Mouse (Mus musculus) neural tube, embryonic 11.5 days (tissue): ENCODE data around the gene Gprc5d. TPM values are rescaled to one million over a fixed set of nuclear protein-coding genes. Genes with fewer than 3 reads are reported as not detected.

Source experiments
- ATAC-seq: fragments of 200-750 bp; cut with Nextera tagmentation; 2 replicates; pipeline ENCODE4 v1.8.0; 2017; ENCODE audit warnings: moderate number of reproducible peaks, mild to moderate bottlenecking, moderate TSS enrichment, moderate library complexity; ENCODE audit not compliant: insufficient read depth, low FRiP score, low TSS enrichment
- DNase-seq: peaks from one replicate; pipeline ENCODE4 v3.0.0-alpha.2; 2015; ENCODE audit warnings: low spot score
- H3K27ac ChIP-seq: fragments of 300-500 bp; sonication (generic); 2 replicates; pipeline ENCODE4 v1.5.1; 2014; ENCODE audit warnings: low read depth, mild to moderate bottlenecking, low read length
- H3K27me3 ChIP-seq: fragments of 300-500 bp; sonication (generic); 2 replicates; pipeline ENCODE4 v1.6.1; 2014; ENCODE audit warnings: mild to moderate bottlenecking, low read length, mixed read lengths; ENCODE audit not compliant: control insufficient read depth, insufficient read depth
- H3K36me3 ChIP-seq: fragments of 300-500 bp; sonication (generic); 2 replicates; pipeline ENCODE4 v1.6.1; 2014; ENCODE audit warnings: mild to moderate bottlenecking, low read length, moderate library complexity, mixed read lengths; ENCODE audit not compliant: control insufficient read depth, insufficient read depth
- H3K4me1 ChIP-seq: fragments of 300-500 bp; sonication (generic); 2 replicates; pipeline ENCODE4 v1.6.1; 2014; ENCODE audit warnings: low read length, mixed read lengths; ENCODE audit not compliant: control insufficient read depth, insufficient read depth
- H3K4me2 ChIP-seq: fragments of 300-500 bp; sonication (generic); 2 replicates; pipeline ENCODE4 v1.6.1; 2014; ENCODE audit warnings: low read depth, mild to moderate bottlenecking, moderate library complexity
- H3K4me3 ChIP-seq: fragments of 300-500 bp; sonication (generic); 2 replicates; pipeline ENCODE4 v1.5.1; 2014; ENCODE audit warnings: low read depth, low read length
- H3K9ac ChIP-seq: fragments of 300-500 bp; sonication (generic); 2 replicates; pipeline ENCODE4 v1.6.1; 2014; ENCODE audit warnings: mild to moderate bottlenecking, low read length
- H3K9me3 ChIP-seq: fragments of 300-500 bp; sonication (generic); 2 replicates; pipeline ENCODE4 v1.6.1; 2016; ENCODE audit warnings: low read length; ENCODE audit not compliant: control insufficient read depth
- WGBS: fragments of 180-500 bp; shearing (Covaris S2); extraction: QIAGEN DNeasy Blood & Tissue Kit; methylation state at CpG from one replicate; pipeline ENCODE4 v1.1.7; 2014; 5-methylcytosine and 5-hydroxymethylcytosine counted together
- polyA plus RNA-seq: library from polyadenylated mRNA; unstranded; fragments of >200 nt; fragmentation: Nextera tagmentation; extraction: Ambion mirVana; gene quantifications from 2 replicates; pipeline ENCODE4 v1.2.1, GENCODE M21; 2014

Gene Gprc5d
- polyA plus RNA-seq, 1 experiment from 2014 or later, result not detected

DNA sequence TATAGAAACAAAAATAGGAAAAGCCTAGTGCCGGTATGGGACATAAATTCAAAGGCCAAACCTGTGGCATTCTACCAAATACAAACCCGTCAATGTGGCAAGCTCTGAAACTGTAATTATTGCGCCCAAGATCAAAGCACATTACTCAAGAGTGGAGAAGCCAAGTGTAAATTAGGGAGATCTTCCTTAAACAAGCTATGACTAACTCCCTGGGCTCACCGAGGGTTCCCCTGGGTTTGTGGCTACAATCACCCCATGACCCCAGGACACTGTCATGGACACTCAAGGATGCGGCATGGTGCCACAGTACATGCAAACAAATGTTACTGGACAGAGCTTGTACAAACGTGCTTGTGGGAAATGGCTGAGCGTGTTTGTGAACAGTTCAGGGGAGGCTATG is 15.0 kb upstream of the Gprc5d start:
- Histone ChIP-seq H3K4me1 (peaks cover 4% of the 10 kb centered on the region; the same call in 1 of the 2 replicates), H3K9ac (no peak overlapping the region), H3K9me3 (no peaks in the 10 kb centered on the region), H3K4me2 (no peak overlapping the region), H3K36me3 (no peaks in the 10 kb centered on the region), H3K27ac (no peak overlapping the region), H3K27me3 (no peaks in the 10 kb centered on the region), H3K4me3 (no peak overlapping the region)
- 83% methylated on average over 7 of the region's 7 CpGs for WGBS
- DNase-seq (no peak), ATAC-seq (no peak)

DNA sequence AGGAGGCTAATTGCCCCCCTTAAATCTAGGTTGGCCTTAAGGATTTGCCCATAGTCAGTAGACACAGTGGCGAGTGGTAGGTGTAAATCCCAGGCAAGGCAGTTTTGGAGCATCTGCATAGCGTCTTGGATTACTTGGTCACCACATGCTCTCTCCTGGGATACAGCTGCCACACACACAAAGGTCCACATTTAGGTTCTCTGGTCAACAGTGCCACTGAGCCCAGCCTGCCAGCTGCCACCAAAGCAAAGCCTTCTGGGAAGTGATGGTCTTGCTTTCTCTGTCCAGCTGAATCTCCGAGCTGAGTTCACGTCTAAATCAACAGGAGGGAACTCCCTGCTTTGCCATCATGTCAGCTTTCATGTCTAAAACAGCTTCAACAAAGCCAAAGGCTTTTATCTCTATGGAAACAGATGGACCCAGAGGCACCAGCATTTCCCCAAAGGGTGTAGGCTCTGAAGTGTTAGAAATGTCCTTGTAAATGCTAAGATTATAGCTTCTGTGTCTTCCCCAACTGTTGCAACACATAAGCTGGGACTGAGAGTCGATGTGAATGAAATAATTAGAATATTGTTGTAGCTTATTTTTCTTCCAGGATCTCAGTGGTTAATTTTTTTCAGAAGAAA is 6.8 kb upstream of the Gprc5d start:
- H3K4me1 ChIP-seq, result no peaks in the 10 kb centered on the region
- 56% methylated on average over 5 of the region's 5 CpGs for WGBS
- H3K27ac ChIP-seq, result no peak overlapping the region
- no peaks in the 10 kb centered on the region for H3K36me3 ChIP-seq
- no peak overlapping the region for H3K4me3 ChIP-seq
- DNase-seq, result no peak
- H3K9ac ChIP-seq, result no peak overlapping the region
- ATAC-seq, result no peak
- H3K4me2 ChIP-seq, result no peak overlapping the region
- no peaks in the 10 kb centered on the region for H3K27me3 ChIP-seq
- no peaks in the 10 kb centered on the region for H3K9me3 ChIP-seq

DNA sequence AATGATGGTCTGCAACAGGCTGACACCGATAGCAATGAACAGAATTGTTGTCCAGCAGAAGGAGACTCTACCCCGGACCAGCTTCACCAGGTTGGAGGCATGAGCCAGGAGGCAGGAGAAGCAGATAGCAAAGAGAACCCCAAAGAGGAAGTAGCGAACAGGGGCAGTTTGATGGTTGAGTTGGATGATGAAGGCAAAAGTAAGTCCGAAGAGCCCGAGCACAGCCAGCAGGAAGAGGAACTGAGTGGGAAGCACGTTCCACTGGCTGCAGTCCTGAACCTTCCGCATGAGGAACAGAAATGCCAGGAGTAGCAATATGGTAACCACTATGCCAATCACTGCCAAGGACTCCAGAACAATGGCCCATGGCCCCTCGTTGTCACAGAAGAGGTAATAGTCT is 1.6 kb downstream of the Gprc5d start:
- Histone ChIP-seq H3K27me3 (no peaks in the 10 kb centered on the region), H3K4me2 (no peak overlapping the region), H3K4me3 (no peak overlapping the region), H3K4me1 (0 out of 2 replicates have a peak, but pooled peaks cover 5% of the 10 kb centered on the region), H3K9ac (no peak overlapping the region), H3K36me3 (no peaks in the 10 kb centered on the region), H3K9me3 (no peaks in the 10 kb centered on the region), H3K27ac (no peak overlapping the region)
- 94% methylated on average over 8 of the region's 8 CpGs for WGBS
- DNase-seq (no peak), ATAC-seq (no peak)

DNA sequence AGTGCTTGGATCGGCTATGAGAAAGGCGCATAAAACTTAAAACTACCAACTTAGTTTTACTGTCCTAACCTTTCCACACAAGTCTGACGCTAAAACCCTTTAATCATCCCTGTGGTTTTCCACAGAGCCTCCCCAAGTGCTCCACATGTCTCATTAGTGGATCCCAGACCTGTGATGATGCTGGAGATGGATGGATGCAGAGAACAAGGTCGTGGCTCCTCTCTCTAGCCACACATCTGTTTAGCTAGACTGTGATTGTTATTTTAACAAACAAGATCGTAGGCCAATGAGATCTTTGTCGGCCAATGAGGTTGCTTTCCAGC is 5.0 kb downstream of the Gprc5d start:
- H3K4me1 ChIP-seq, result 0 out of 2 replicates have a peak, but pooled peaks cover 5% of the 10 kb centered on the region
- no peak overlapping the region for H3K27ac ChIP-seq
- DNase-seq (no peak), ATAC-seq (peak; percentile 39; the same call in 1 of the 2 replicates)
- no peaks in the 10 kb centered on the region for H3K36me3 ChIP-seq
- no peaks in the 10 kb centered on the region for H3K9me3 ChIP-seq
- H3K4me2 ChIP-seq, result no peak overlapping the region
- no peaks in the 10 kb centered on the region for H3K27me3 ChIP-seq
- no peak overlapping the region for H3K4me3 ChIP-seq
- H3K9ac ChIP-seq, result no peak overlapping the region
- 13% methylated on average over 6 of the region's 6 CpGs for WGBS

DNA sequence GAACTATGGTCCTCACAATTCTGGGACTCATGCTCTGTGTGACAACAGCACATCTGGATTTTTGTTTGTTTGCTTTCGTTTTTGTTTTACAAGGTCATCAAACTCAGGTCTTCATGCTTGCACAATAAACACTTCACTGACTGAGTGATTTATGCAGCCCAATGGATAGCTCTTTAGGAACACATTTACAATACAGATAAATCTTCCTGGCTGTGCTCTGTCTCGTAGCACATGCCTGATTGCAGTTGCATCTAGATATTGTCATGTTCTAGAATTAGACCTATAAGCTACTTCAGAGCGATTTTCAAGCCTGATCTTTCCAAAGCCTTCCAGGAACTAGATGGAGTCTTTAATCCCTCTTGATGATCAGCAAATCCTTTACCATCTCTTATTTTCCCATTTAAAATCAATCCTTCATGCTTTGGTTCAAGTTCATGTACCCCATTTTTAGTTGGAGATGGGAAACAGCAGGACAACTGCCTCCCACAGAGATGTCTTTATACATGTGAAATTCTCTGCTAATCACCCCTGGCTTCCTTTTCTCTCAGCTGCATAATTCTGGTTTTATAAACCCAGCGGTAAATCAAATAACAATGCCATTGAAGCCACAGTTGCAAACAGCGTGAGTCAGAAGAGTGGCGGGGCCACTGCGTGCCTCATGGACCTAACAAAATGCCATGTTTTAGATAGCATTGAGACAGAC is 5.5 kb downstream of the Gprc5d start:
- Histone ChIP-seq H3K27me3 (no peaks in the 10 kb centered on the region), H3K4me1 (0 out of 2 replicates have a peak, but pooled peaks cover 5% of the 10 kb centered on the region), H3K36me3 (no peaks in the 10 kb centered on the region), H3K9me3 (no peaks in the 10 kb centered on the region), H3K9ac (no peak overlapping the region), H3K4me2 (no peak overlapping the region), H3K4me3 (no peak overlapping the region), H3K27ac (no peak overlapping the region)
- 6% methylated on average over 7 of the region's 7 CpGs for WGBS
- peak; percentile 82 for ATAC-seq
- peak; percentile 66 for DNase-seq

DNA sequence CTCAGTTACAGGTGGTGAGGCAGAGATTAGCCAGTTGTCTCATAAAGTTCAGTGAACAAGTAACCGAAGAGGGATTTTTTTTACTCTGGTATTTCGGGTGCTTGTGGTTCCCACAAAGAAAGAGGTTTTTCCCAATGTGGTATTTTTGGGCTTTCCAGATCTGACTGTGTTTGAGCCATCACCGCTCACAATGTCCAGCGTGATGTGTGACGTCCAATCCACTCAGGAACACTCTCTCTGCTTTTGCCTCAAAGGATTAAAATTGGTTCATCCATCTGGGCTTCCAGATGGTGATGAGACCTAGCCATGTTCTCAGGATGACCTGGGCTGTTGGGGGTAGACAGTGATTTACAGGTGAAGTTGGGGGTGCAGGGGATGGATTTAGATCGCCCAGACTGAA is 11.1 kb downstream of the Gprc5d start:
- DNase-seq (no peak), ATAC-seq (no peak)
- Histone ChIP-seq H3K4me2 (no peak overlapping the region), H3K36me3 (no peaks in the 10 kb centered on the region), H3K9ac (no peak overlapping the region), H3K4me3 (no peak overlapping the region), H3K4me1 (no peaks in the 10 kb centered on the region), H3K27me3 (no peaks in the 10 kb centered on the region), H3K27ac (no peak overlapping the region), H3K9me3 (no peaks in the 10 kb centered on the region)
- 87% methylated on average over 6 of the region's 6 CpGs for WGBS

DNA sequence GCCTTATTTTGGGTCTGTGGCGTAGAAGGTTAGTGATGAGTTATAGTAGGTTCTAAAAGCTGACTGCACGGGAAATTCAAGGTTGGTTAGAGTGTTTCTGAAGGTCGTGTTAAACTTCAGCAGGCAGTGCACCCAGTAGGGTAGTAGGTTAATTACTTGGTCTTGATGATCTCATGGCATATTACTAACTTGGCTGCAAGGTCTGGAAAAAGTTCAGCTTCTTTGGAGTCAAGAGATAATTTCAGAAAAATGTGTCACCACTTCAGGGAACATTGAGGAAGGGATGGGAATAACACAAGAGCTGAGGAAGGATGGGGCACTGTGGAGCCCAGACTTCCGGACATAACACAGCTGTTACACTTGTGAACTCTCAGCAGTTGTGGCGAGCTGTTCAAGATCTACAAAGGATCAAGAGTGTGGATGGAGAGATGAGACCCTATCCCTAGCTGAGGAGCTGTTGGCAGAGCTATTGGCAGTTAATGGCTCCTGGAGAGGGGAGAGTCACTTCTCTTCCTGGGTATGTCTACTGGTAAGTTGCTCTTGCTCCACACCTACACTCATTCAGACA is 15.3 kb downstream of the Gprc5d start:
- no peaks in the 10 kb centered on the region for H3K27me3 ChIP-seq
- WGBS, result 74% methylated on average over 5 of the region's 5 CpGs
- no peak for ATAC-seq

DNA sequence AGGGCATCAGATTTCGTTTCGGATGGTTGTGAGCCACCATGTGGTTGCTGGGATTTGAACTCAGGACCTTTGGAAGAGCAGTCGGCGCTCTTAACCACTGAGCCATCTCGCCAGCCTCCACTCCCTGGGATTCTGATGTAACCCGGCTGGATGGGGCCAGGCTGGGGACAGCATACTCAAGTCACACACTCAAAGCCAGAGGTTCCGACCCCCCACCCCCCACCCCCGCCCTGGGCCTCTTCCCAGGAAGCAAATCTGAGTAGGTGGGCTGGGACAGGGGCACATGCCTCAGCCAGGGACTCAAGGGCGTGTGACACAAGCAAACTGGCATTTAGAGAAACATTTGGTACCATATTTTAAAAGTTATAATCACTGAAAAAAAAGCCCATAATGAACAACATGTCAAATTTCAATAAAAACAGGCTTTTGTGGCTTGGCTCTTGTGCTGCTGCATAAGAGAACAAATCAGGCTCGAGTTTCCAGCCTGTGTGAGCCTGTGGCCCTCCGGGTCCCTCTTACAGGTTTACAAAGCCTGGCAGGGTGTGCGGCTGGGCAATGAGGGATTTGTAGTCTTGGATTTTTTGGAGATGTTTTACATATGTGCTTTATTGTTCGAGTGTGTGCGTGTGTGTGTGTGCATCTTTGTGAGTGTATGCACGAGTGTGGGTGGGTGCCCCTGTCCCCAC is 17.2 kb downstream of the Gprc5d start:
- Histone ChIP-seq H3K9me3 (no peaks in the 10 kb centered on the region), H3K4me3 (no peak overlapping the region), H3K4me2 (no peak overlapping the region), H3K36me3 (no peaks in the 10 kb centered on the region), H3K27ac (no peak overlapping the region), H3K9ac (no peak overlapping the region), H3K4me1 (no peaks in the 10 kb centered on the region), H3K27me3 (no peaks in the 10 kb centered on the region)
- ATAC-seq (no peak), DNase-seq (no peak)
- 84% methylated on average over 15 of the region's 15 CpGs for WGBS

More for the DNA sequence above, 15.3 kb downstream of the Gprc5d start:
- Histone ChIP-seq H3K4me1 (no peaks in the 10 kb centered on the region), H3K9me3 (no peaks in the 10 kb centered on the region), H3K27ac (no peak overlapping the region), H3K36me3 (no peaks in the 10 kb centered on the region), H3K4me2 (no peak overlapping the region), H3K9ac (no peak overlapping the region), H3K4me3 (no peak overlapping the region)
- DNase-seq, result no peak
